Mouse (Mus musculus): ENCODE data around the gene Olfr452. TPM values are rescaled to one million over a fixed set of nuclear protein-coding genes. Genes with fewer than 3 reads are reported as not detected.

Gene Olfr452
- total RNA-seq (2023): not detected

DNA sequence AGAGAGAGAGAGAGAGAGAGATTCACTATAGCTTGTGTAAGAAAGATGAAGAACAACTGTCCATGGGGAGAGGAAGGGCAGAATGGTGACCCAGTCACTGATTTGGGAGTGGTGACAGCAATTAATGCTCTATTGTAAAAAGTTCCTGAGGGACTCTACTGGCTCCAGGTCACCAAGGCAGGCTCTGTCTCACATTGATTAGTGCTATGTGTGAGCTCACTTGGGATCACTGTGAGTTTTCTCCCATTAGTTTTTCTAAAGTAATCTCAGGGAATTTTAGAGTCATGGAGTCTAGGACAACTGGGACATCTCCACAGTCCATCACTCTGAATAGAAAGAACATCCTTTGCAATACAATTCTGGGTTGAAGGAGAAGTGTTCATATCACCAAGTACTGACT is at the start of gene Olfr452:
Gene Olfr452 (plus strand): TSS at position 301 of the 400 bp plus-strand sequence.

DNA sequence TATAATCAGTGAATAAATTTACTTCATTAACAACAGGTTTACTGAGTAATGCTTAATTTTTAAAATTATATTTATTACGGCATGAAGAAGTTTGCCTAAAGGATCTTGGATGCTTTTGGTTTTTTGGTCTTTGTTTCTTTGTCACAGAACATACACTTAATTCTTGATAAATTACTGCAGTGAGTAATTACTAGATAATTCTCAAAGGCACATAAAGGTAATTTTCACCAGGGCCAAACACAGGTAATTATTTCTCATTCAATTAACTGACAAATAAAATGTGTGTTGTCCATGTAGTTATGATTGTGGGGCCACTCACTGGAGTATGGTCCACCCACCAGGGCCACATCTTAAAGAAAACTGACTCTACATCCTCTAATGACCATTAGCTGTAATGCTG is 45.8 kb upstream of the Olfr452 start, which contains the start of gene Olfr453:
Gene Olfr453 (plus strand): TSS at position 301 of the 400 bp plus-strand sequence.

DNA sequence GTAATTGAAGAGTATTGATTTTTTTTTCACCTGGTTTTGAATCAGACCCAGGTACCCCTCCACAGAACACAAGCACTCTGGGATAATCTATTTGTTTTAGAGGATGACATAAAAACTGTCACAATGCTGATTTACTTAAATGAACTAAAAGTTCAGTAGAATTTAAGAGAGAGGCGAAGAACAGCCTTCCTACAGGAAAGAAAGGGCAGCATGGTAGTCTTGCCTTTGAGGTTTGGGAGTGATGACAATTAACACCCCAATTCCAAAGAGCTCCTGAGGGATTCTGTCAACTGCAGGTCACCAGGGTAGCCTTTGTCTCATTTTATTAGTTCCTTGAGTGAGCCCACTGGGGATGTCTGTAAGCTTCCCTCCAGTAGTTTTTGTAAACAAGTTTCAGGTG is 28.8 kb upstream of the Olfr452 start, which contains the start of gene Olfr38:
Gene Olfr38 (plus strand): TSS at position 301 of the 400 bp plus-strand sequence.

DNA sequence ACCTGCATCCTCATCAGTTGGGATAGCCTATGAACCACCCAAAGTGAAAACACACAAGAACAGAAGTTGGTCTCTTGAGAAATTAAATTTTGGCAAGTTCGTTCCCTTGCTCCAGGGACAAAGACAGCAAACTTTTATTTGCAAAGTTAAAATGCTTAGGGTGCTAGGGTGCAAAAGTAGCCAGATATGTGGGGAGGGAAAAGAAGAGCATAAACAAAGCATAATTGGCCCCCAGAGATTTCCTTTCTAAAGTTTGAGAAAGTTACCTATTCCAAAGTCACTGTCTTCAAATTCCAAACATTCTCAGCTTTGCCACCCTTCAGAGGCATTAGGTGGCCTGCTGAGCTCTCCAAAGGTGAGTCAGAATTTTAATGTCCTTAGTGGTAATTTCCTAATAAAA is 26.7 kb downstream of the Olfr452 start, which contains the start of gene Olfr450:
Gene Olfr450 (plus strand): TSS at position 301 of the 400 bp plus-strand sequence.

DNA sequence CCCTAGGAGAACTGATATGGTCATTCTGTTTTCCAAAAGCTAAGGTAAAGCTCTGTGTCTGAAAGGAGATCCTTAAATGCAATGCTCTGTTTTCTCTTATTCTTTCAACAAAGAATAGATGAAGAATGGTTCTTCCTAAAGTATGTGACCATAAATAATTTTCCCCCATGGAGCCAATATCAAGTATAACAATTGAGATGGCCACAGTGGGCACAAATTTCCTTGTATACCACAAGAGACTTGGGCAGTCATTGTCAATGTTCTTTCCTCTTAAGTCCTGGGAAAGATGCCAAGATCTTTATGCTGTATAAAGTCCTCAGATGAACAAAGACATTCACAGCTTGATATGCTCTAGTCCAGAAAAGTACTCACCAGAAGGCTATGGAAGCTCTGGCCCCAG is 49.2 kb downstream of the Olfr452 start, which contains the start of gene Olfr449:
Gene Olfr449 (plus strand): TSS at position 301 of the 400 bp plus-strand sequence.

Other genes starting within 250 kb of the Olfr452 start
- gene Olfr455, start 237.5 kb upstream of the Olfr452 start, total RNA-seq (2023): not detected
- not detected for gene Tcaf3, start 187.4 kb upstream of the Olfr452 start, total RNA-seq (2023)
- gene Tcaf2, start 139.8 kb upstream of the Olfr452 start, total RNA-seq (2023): not detected
- gene Tcaf1, start 75.0 kb upstream of the Olfr452 start, total RNA-seq (2023): not detected
- gene Olfr453, start 45.7 kb upstream of the Olfr452 start, total RNA-seq (2023): not detected
- gene Olfr38, start 28.7 kb upstream of the Olfr452 start, total RNA-seq (2023): not detected
- gene Olfr450, start 26.8 kb downstream of the Olfr452 start, total RNA-seq (2023): not detected
- gene Olfr449, start 49.3 kb downstream of the Olfr452 start, total RNA-seq (2023): not detected
- not detected for gene Olfr448, start 105.3 kb downstream of the Olfr452 start, total RNA-seq (2023)
- gene Olfr447, start 123.8 kb downstream of the Olfr452 start, total RNA-seq (2023): not detected
- gene Olfr446, start 136.3 kb downstream of the Olfr452 start, total RNA-seq (2023): not detected
- not detected for gene Olfr444, start 164.0 kb downstream of the Olfr452 start, total RNA-seq (2023)

Data from CD4-positive naive resting alpha-beta T cell, adult 76 days (primary cell).